Mouse (Mus musculus) cerebellum, adult 9-10 months (tissue): ENCODE measurements around the gene Atp6v1e1.

Experiments
- DNase-seq: peaks from one replicate; pipeline ENCODE4 v3.0.0; 2022

The Atp6v1e1 gene

DNA sequence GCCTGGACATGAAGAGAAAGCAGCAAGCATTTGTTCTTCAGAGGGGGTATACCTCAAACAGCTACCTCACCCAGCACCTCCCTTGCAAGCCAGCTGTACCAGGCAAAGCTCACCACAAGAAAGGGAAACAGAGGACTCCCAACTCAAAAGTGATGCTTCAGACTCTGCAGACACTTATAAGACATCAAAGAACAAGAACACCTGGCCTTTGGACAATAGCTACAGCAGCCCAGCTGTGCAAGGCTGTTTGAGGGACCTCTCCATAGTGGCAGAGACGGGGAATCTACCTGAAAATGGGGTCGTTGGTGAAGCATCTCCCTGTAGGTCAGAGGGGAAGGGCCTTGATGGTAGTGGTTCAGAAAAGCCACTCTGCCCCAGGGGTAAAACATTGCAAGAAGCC lies 61.4 kb downstream of the Atp6v1e1 start:
- no peak for DNase-seq

GRCm38 (mm10) chr6:120746416-120746815 lies 76.2 kb downstream of the Atp6v1e1 start:
- DNase-seq, result no peak
